Mouse (Mus musculus) kidney, postnatal 0 days (tissue): Measurements from ENCODE around the gene Ptprm. TPM values are rescaled to one million over a fixed set of nuclear protein-coding genes. Genes with fewer than 3 reads are reported as not detected.

Experiments used
- ATAC-seq: fragments of 200-750 bp; cut with Nextera tagmentation; replicated peaks from 2 replicates; pipeline ENCODE4 v1.8.0; 2017; ENCODE audit warnings: low read depth, moderate number of reproducible peaks, moderate TSS enrichment, moderate library complexity; ENCODE audit not compliant: low FRiP score
- DNase-seq: peaks from one replicate; pipeline ENCODE4 v3.0.0-alpha.2; 2016; ENCODE audit warnings: low spot score
- H3K27ac ChIP-seq: fragments of 300-500 bp; sonication (generic); 2 replicates; pipeline ENCODE4 v1.5.1; 2014; ENCODE audit warnings: mild to moderate bottlenecking
- H3K27me3 ChIP-seq: fragments of 300-500 bp; sonication (generic); 2 replicates; pipeline ENCODE4 v1.6.1; 2014; ENCODE audit warnings: low read length, mixed read lengths; ENCODE audit not compliant: insufficient read depth
- H3K36me3 ChIP-seq: fragments of 300-500 bp; sonication (generic); 2 replicates; pipeline ENCODE4 v1.6.1; 2014; ENCODE audit warnings: low read length, mixed read lengths; ENCODE audit not compliant: insufficient read depth
- H3K4me1 ChIP-seq: fragments of 300-500 bp; sonication (generic); replicated peaks from 2 replicates; pipeline ENCODE4 v1.6.1; 2014; ENCODE audit warnings: antibody characterized with exemption, low read length, mixed read lengths; ENCODE audit not compliant: insufficient read depth
- H3K4me2 ChIP-seq: fragments of 300-500 bp; sonication (generic); 2 replicates; pipeline ENCODE4 v1.6.1; 2014; ENCODE audit warnings: mild to moderate bottlenecking, low read length, moderate library complexity, mixed read lengths
- H3K4me3 ChIP-seq: fragments of 300-500 bp; sonication (generic); replicated peaks from 2 replicates; pipeline ENCODE4 v1.5.1; 2014; ENCODE audit warnings: low read depth, low read length
- H3K9ac ChIP-seq: fragments of 300-500 bp; sonication (generic); 2 replicates; pipeline ENCODE4 v1.6.1; 2014; ENCODE audit warnings: low read depth, low read length
- H3K9me3 ChIP-seq: fragments of 300-500 bp; sonication (generic); replicated peaks from 2 replicates; pipeline ENCODE4 v1.6.1; 2016; ENCODE audit warnings: low read length, inconsistent platforms, mixed read lengths
- CTCF ChIP-seq: IDR thresholded peaks from 2 replicates; pipeline ENCODE4 v1.5.1; 2016; ENCODE audit warnings: antibody characterized with exemption, low read depth, mild to moderate bottlenecking, moderate library complexity
- WGBS: fragments of 180-500 bp; shearing (Covaris S2); extraction: QIAGEN DNeasy Blood & Tissue Kit; methylation state at CpG from one replicate; pipeline ENCODE4 v1.1.7; 2014; 5-methylcytosine and 5-hydroxymethylcytosine counted together
- polyA plus RNA-seq: library from polyadenylated mRNA; unstranded; fragments of >200 nt; fragmentation: Nextera tagmentation; extraction: Ambion mirVana; gene quantifications from 2 replicates; pipeline ENCODE4 v1.2.1, GENCODE M21; 2015

Gene Ptprm
- polyA plus RNA-seq, 1 experiment from 2014 or later: 13.7 TPM

DNA sequence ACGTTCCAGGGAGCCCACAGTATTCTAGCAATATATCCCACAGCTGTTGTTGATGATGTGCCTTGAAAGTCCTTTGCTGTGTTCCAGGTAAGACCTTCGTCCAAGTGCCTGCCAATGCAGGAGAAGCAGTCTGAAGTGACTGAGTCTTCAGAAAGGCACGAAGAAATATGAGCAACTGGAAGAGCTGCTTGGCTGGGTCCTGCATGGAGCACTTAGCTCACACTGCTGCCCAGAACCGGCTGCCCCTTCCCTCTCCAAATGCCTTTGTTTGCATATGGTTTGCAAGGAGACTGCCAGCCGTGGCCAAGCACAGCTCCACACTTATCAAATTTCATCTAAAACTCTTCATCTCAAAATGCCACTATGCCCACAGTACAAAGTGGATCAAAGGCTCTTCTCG is 337.8 kb downstream of the Ptprm start:
- Histone ChIP-seq H3K27ac (no peak overlapping the region), H3K9ac (no peak overlapping the region), H3K36me3 (no peaks in the 10 kb centered on the region), H3K9me3 (no peaks in the 10 kb centered on the region), H3K27me3 (no peaks in the 10 kb centered on the region), H3K4me1 (no peaks in the 10 kb centered on the region), H3K4me3 (no peak overlapping the region), H3K4me2 (no peak overlapping the region)
- ATAC-seq (no peak), DNase-seq (peak; percentile 25)
- WGBS: 47% methylated on average over 6 of the region's 6 CpGs
- TF ChIP-seq CTCF: no peak

DNA sequence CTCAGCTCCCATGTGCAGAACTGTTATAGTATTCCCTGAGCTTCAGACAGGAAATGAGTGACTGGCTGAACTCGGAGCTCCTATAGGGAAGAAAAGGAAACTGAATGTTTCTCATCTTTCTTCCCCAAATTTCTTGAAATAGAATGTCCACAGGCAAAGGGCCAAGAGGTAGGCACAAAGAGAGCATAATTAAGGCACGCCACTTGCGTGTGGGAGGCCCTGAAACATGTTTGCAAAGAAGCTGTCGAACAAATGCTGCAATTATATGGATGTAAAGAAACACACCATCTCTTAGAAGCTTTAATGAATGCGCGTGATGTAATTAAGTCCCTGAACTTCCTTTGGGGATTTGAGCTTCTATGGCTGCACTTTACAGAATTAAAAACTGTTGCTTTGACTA is 341.0 kb downstream of the Ptprm start:
- no peaks in the 10 kb centered on the region for H3K9me3 ChIP-seq
- WGBS: 83% methylated on average over 6 of the region's 6 CpGs
- H3K36me3 ChIP-seq: no peaks in the 10 kb centered on the region
- no peak for TF ChIP-seq CTCF
- DNase-seq: no peak
- ATAC-seq: no peak
- no peak overlapping the region for H3K9ac ChIP-seq
- H3K4me2 ChIP-seq: no peak overlapping the region
- H3K4me1 ChIP-seq: no peaks in the 10 kb centered on the region
- no peak overlapping the region for H3K4me3 ChIP-seq
- no peaks in the 10 kb centered on the region for H3K27me3 ChIP-seq
- no peak overlapping the region for H3K27ac ChIP-seq

DNA sequence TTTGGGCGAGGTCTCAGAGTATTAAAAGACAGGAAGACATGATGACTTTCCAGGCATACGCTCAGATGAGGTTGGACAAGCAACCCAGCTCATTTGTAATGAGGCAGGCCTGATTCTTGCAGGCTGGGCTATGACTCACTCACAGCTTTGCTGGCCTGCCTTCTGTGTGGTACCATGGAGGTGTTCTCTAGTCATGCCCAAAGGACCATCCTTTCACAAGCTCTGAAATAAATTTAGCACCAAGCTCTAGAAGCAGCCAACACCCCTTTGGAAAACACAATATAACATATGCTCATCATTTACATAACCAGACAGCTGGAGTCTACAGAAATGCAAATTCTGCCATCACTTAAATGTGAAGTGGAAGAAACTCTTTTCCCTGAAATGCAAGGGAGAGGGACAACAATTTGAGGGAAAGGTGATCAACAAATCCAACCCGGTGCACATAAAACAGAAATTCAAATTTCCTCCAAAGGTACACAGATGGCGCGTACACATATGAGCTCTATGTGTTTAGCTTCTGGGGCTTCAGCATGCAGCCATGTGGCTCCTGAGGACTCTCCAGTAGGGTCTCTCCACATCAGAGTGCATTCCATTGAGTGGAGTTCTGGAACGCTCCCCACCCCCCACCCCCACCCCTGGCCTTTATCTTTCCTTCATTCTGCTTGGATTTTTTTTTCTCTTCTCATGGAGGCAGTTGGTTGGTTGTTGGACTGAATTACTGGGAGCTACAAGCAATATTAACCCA is 342.2 kb downstream of the Ptprm start:
- no peak for DNase-seq
- TF ChIP-seq CTCF: no peak

GRCm38 (mm10) chr17:67010136-67010535 is 344.1 kb downstream of the Ptprm start:
- no peaks in the 10 kb centered on the region for H3K36me3 ChIP-seq
- H3K9me3 ChIP-seq: no peaks in the 10 kb centered on the region
- no peak for ATAC-seq
- H3K27me3 ChIP-seq: no peaks in the 10 kb centered on the region
- no peak overlapping the region for H3K4me3 ChIP-seq
- no peak overlapping the region for H3K27ac ChIP-seq
- 80% methylated on average over 4 of the region's 4 CpGs for WGBS
- H3K9ac ChIP-seq: no peak overlapping the region
- H3K4me1 ChIP-seq: no peaks in the 10 kb centered on the region
- TF ChIP-seq CTCF: no peak
- no peak overlapping the region for H3K4me2 ChIP-seq
- no peak for DNase-seq

More for the DNA sequence above, 342.2 kb downstream of the Ptprm start:
- Histone ChIP-seq H3K27me3 (no peaks in the 10 kb centered on the region), H3K9me3 (no peaks in the 10 kb centered on the region), H3K9ac (no peak overlapping the region), H3K4me1 (no peaks in the 10 kb centered on the region), H3K36me3 (no peaks in the 10 kb centered on the region), H3K4me2 (no peak overlapping the region), H3K27ac (no peak overlapping the region), H3K4me3 (no peak overlapping the region)
- ATAC-seq: no peak
- 93% methylated on average over 6 of the region's 6 CpGs for WGBS

- ATAC-seq (no peak), DNase-seq (no peak)
- Histone ChIP-seq H3K4me2 (no peak overlapping the region), H3K27ac (no peak overlapping the region), H3K4me1 (no peaks in the 10 kb centered on the region), H3K36me3 (no peaks in the 10 kb centered on the region), H3K27me3 (no peaks in the 10 kb centered on the region), H3K9me3 (no peaks in the 10 kb centered on the region), H3K4me3 (no peak overlapping the region), H3K9ac (no peak overlapping the region)
- no peak for TF ChIP-seq CTCF
- 95% methylated on average over 9 of the region's 9 CpGs for WGBS
Measured at GRCm38 (mm10) chr17:67008137-67008536, 346.1 kb downstream of the Ptprm start.

DNA sequence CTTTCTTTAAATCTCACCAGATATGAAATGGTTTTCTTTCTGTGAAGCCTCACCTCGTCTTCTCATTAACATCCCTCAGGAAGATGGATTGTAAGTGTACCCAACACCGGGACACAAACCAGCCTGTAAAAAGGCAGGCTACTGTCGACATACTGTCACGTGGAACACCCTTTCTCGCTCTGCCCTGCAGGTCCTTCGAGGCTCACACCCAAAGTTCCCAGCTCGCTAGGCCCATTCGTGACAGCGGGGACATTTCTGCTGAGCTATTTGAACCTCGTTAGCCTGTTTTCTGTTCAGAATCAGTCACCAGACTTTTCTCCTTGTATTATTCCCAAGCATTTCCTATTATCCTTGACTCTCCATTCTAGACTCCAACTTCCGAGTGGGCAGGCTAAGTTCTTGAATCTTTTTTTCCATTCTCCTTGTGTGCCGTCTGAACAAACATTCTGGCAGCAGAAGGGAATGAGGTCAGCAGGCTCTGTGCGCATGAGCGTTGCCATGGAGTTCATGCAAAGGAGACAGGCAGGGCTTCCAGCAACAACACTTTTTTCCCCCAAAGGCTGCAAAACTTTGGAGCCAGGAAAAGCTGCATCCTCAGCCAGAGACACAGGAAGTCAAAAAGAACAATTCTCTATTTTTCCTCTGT is 347.4 kb downstream of the Ptprm start:
- no peak for TF ChIP-seq CTCF
- H3K4me1 ChIP-seq: no peaks in the 10 kb centered on the region
- H3K27ac ChIP-seq: no peak overlapping the region
- no peak overlapping the region for H3K4me2 ChIP-seq
- DNase-seq: peak; percentile 83
- H3K4me3 ChIP-seq: no peak overlapping the region
- no peak for ATAC-seq
- H3K36me3 ChIP-seq: no peaks in the 10 kb centered on the region
- no peaks in the 10 kb centered on the region for H3K27me3 ChIP-seq
- H3K9me3 ChIP-seq: no peaks in the 10 kb centered on the region
- H3K9ac ChIP-seq: no peak overlapping the region
- 65% methylated on average over 14 of the region's 14 CpGs for WGBS
